Mouse (Mus musculus) cerebellum, adult 8-10 months (tissue): ENCODE data around the gene Wdr75.

Experiments
- DNase-seq: peaks from one replicate; pipeline ENCODE4 v3.0.0; 2022

Gene Wdr75

GRCm38 (mm10) chr1:45838271-45838670, 43.3 kb downstream of the Wdr75 start:
- no peak for DNase-seq

GRCm38 (mm10) chr1:45845466-45845865, 50.5 kb downstream of the Wdr75 start:
- no peak for DNase-seq

- no peak for DNase-seq
Measured at GRCm38 (mm10) chr1:45858038-45858437, 63.1 kb downstream of the Wdr75 start.

DNA sequence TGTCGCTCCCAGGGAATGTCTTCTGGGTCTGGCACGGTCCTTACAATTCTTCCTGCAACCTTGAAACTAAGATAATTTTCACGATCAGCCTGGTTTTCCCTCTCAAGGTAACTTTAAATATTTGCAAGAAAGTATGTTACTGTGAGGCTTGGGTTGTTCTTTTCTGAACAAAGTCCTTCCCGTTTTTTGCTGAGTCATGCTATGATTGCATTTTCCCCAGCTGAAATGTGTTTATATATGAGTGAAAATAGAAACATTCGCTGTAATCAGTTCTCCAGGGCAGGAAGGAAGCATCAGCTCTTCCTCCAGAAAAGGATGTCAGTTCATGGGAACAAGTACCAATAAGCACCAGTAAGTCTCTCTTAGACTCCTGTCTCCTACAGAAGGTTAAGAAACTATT, 65.4 kb downstream of the Wdr75 start:
- no peak for DNase-seq

DNA sequence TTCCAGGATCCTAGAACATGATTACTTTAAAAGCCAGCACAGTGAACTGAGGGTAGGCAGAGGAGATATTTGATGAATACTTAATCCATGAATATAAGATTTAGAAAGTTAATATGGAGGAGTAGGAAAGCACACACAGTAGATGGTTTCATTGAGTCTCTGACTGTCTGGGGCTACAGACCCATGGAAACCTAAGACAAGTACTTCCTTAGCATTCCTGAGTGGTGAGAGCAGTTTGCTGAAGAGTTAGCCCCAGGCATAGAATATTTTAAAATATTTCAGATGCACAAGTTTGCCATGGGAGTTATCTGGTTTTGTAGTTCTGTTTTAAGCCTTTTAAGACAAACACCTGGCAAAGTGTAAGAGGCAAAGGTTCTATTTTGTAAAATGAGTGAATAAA, 66.2 kb downstream of the Wdr75 start:
- no peak for DNase-seq

DNA sequence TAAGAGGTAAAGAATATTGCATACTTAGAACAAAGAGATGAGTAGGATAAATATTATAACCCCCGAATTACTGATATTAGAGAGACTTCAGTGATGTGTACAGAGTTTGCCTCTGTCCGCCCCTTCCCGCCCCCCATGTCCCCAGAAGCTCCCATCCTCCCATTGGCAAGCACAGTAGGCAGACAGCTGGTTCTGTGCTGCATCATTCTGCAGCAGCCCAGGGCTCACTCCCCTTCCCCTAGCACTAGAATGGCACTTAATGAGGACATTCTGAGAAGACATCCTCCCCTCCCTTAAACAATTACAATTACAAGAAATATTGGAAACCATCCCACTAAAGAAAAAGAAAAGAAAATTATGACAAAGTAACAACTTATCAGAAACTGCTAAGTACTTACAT, 68.7 kb downstream of the Wdr75 start:
- DNase-seq, result no peak

GRCm38 (mm10) chr1:45864564-45865014, 69.6 kb downstream of the Wdr75 start:
- no peak for DNase-seq

DNA sequence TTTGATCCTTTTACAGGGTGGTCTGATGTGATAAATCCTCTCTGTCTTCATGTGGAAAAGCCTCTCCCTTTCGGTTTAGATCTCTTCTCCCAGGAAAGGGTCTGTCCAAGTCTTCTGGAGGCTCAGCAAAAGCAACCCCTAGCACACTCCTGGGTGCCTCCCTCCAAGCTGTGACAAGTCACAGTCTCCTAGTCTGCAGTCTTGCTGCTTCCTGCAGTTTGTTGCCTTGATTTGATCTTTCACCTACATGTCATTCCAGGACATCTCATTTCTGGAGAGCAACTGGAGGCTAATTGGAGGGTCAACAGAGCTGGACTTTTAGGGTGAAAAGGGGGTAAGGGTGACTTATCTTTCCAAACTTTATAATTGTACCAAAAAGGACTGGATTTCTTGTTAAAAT, 70.3 kb downstream of the Wdr75 start:
- DNase-seq, result no peak

DNA sequence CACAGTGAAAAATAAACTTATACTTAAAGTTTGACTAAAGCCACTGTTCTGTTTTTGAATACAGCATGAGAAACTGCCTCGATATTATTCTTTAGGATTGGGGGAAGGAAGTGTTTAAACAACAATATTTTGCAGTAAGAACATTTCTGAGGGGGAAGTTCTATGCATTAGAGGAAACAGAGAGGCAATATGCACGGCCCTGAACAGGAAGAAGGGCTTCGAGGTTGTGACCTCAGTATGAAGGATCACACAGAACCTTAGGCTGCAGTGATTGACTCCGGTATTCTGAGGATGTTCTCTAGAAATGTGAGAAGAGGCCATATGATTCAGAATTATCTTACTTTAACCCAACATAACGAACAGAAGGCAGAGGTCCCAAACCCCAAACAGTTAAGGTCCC, 70.8 kb downstream of the Wdr75 start:
- no peak for DNase-seq

DNA sequence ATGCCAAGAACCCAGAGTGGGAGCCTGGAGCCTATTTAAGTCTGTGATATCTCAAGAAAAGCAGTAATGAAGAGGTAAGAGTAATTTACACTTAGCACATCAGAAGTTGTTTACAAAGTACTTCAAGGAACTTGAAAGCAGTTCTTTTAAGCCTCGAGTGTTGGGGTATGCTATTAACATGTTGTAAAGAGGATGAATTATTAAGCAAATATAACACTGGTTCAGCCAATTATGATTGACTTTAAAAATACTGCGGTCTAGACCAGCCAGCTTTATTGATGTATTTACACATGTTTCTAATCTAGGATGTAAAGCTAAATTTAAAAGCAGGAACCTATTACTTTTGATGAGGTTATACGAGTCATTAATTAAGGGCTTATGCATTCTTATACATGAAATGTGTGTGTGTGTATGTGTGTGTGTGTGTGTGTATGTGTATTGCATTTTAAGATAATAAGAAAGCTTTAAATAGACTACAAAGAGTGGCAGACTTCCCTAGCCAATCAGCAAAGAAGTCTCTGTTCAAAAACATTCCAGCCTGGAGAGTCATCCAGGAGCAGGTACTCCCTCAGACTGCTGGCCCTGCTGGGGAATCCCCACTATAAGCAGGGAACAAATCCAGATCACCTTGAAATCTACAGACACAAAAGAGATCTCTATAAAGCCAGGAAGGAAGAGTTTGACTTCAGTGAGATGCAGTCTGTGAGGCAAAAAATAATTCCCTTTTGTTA, 71.5 kb downstream of the Wdr75 start:
- DNase-seq, result no peak

- no peak for DNase-seq
Measured at GRCm38 (mm10) chr1:45868050-45868449, 73.1 kb downstream of the Wdr75 start.

- DNase-seq, result no peak
Measured at GRCm38 (mm10) chr1:45868479-45869137, 73.6 kb downstream of the Wdr75 start.
